Mouse (Mus musculus): ENCODE results near the gene Acaca.

The Acaca gene

DNA sequence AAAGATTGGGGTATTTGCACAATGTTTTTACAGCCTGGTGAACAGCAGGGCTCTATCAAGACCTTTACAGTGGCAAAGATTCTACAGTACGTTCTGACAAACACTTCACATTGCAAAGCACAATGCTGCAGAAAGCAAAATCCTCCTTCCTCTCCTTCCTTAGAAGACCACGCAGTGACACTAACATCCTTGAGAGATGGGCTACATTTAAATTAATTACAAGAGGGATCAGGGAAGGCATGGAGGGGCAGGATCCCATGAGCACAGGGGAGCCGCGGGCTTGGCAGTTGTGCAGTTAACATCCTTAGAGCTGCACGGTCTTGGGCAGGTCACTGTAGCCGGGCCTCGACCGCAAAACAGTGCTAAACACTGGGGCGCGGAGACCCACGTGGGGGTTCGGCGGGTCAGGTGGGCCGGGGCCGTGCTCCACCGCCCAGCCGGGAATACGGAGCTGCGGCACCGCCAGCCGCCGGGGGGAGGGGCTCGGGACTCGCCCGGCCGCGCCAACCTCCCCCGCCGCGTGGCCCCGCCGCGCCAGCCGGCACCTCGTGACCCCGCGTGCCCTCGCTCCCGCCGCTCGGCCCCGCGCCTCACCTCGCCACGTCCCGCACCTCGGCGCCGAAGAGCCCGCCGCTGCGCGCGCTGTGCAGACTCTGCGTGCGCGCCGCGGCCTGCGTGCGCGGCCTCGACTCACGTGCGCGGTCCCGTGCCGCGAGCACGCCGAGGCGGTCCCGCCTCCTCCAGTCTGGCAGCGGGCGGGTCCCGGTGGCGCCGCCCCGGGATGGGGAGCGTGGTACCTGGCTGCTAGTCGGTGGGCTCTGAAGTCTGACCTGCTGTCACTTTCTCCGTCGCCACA, at the start of gene Acaca, which contains the start of gene Tada2a:
Acaca (plus strand) TSS at position 730 of the 856 bp plus-strand sequence.
Tada2a (minus strand) TSS at position 658 of the 856 bp plus-strand sequence.
- DNase-seq, result peak; percentile 71

GRCm38 (mm10) chr11:84079887-84080286, 49.6 kb upstream of the Acaca start:
- peak; percentile 79 for DNase-seq

DNA sequence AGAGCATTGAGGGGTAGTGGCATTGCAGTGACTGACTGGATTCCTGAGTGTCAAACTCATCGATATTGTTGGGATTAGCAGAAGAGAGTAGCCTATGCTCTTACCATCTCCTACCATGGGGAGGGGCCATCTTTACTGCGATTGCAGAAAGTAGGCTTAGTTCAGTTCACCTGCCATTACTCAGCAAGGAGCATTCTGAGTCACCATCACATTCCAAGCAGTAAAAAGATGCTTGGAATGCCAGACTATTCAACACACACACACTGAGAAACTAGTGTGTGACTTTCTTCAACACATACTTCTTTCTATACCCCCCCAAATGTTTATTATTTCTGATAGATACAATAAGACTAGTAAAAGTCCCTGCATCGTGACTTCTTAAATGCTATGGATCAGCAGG, 49.1 kb upstream of the Acaca start:
- DNase-seq, result no peak

GRCm38 (mm10) chr11:84081901-84082300, 47.6 kb upstream of the Acaca start:
- DNase-seq, result no peak

DNA sequence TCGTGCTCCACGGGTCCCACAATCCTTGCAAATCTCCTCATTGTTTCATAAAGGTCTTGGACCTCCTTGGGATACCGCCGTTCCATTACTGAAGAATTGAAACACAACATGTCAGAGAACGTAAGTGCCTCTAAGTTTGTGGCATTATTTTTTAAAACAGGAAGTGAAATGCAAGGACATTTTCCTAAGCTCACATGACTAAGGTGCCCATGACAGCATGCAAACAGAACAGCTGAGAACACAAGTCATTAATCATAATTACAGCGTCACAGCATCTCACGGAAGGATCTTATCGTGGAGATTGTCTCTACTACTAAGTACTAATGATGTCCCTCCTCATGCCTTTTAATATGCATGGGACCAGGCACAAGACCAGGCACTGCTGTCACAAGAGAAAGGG, 38.9 kb upstream of the Acaca start:
- no peak for DNase-seq

GRCm38 (mm10) chr11:84095084-84095483, 34.4 kb upstream of the Acaca start:
- no peak for DNase-seq

DNA sequence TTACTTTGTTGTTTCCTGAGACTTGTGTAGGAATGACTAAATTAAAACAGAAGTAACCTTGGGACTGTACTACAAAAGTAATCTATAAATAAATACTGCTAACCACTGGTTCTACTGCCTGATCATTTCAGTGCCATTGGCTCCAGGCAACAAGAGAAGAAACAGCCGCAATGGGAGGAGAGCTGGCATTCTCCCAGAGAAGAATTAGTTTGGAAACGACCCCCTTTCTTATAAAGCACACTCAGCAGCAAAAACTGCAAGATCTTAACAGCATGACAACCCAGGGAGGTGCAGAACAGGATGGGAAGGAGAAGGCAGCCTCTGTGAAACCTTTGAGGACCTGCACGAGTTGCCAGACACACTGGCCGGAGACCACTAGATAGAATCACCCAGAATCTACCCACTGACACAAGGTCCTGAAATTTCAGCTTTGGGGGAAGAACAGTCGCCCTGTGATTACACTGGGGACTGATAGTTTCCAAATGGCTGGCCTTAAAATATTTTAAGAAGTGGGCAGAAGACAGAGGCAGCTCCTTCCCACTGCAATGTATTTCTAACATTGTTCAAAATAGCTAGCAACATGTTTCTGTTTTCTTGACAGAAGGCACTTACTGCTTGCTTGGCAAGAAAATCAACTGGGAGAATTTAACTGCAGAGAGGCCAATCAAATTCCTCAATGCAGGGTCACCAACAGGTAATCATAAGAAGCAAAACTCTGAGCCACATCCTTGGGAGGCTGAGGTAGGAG, 32.0 kb upstream of the Acaca start:
- no peak for DNase-seq

- no peak for DNase-seq
These were observed 28.3 kb upstream of the Acaca start for GRCm38 (mm10) chr11:84101182-84101581.

GRCm38 (mm10) chr11:84104036-84104435, 25.4 kb upstream of the Acaca start:
- DNase-seq, result no peak

GRCm38 (mm10) chr11:84107137-84107536, 22.3 kb upstream of the Acaca start:
- no peak for DNase-seq

GRCm38 (mm10) chr11:84113623-84114022, 15.8 kb upstream of the Acaca start:
- no peak for DNase-seq

DNA sequence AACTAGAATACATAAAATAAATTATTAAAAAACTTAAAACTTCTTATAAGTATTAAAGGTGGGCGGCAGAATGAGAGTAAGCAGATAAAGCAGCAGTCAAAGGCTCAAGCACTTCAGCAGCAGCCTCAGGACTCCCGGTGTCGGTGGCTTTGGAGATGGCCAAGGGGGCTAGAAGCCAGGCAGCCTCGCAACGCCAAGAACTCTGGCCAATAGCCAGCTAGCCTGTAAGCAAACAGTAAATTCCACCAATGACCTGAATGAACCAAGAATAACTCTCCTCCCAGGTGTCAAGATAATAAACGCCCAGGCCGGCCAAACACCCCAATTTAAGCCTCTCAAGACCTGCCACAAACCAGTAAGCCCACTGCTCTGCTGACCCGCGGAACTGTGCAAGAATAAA, 13.8 kb upstream of the Acaca start:
- DNase-seq, result no peak

GRCm38 (mm10) chr11:84116221-84116620, 13.3 kb upstream of the Acaca start:
- no peak for DNase-seq

GRCm38 (mm10) chr11:84117431-84117830, 12.0 kb upstream of the Acaca start:
- no peak for DNase-seq

- DNase-seq, result no peak
These were observed 8.2 kb upstream of the Acaca start for GRCm38 (mm10) chr11:84121051-84121956.

DNA sequence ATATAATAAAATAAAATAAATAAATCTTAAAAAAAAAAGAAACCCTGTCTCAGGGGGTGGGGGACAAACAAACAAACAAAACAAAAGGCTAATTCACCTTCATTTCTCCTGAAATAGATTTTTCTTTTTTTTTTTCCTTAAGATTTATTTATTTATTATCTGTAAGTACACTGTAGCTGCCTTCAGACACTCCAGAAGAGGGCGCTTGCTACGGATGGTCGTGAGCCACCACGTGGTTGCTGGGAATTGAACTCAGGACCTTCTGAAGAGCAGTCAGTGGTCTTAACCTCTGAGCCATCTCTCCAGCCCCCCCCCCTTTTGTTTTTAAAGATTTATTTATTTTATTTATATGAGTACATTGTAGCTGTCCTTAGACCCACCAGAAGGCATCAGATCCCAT, 1.5 kb upstream of the Acaca start:
- DNase-seq, result no peak

DNA sequence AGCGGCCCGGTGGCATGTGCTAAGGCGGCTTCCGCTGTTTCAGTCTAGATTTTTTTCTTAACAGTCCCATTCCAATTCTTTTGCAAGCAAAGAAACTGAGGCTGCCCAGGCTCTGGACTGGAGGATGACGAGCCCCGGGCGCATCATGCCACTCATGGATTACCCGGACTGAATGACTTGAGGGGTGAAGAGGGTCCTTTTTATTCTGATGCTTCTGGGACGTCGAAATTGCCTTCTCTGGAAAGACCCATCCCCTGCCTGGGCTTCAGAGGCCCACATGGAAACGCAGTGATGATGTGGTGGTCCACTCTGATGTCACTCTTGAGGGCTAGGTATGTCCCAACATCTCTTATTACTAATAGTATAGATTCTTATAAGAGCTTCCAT, 320 bp downstream of the Acaca start:
- DNase-seq, result no peak

GRCm38 (mm10) chr11:84134331-84134860, 4.9 kb downstream of the Acaca start:
- no peak for DNase-seq

DNA sequence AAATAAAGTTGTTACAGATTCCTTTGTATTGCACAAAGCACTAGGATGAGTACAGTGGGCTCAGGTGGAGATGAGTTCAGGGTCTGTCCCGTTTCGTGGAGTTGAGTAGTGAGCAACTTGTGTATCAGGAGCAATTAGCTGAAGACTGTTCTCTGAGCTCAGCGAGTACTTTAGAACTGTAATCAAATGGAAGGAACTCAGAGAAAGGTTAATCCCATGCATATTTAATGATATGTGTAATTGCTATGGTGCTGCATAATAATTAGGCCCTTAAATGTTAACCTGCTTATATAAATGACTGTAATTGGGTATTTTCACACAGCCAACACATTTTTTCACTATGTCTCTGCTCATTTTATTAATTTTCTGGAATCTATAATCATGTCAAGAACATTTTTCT, 7.0 kb downstream of the Acaca start:
- DNase-seq, result no peak

DNA sequence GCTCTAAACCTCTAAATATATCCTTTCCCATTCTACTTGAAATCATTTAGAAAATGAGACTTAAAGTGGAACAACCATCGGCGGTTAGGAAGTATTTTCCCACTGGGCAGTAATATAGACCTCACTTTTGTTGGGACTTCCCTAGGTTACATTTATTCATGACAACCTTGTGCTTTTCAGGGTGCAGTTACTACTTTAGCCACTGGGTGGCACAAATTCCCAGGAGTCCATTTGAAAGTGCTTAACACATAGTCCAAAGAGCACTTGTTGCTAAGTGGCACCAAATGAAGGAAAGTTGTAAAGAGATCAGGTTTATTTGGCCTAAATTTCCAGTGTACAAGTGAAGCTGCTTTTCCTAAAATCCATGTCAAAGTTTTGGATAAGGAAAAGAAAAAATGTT, 12.3 kb downstream of the Acaca start:
- peak; percentile 88 for DNase-seq

- DNase-seq, result no peak
These were observed 15.8 kb downstream of the Acaca start for GRCm38 (mm10) chr11:84145201-84145798.

GRCm38 (mm10) chr11:84146081-84146480, 16.6 kb downstream of the Acaca start:
- no peak for DNase-seq
